Mouse (Mus musculus): Measurements from ENCODE around the gene Cdkl3. TPM values are rescaled to one million over a fixed set of nuclear protein-coding genes. Genes with fewer than 3 reads are reported as not detected.
"Not testable (repeated sequence)": the region's sequence is repeated elsewhere in the genome, so short reads cannot be mapped to it uniquely, and the experiment has no call there.

Cdkl3 gene
- polyA plus RNA-seq, 1 experiment from 2014 or later: 6.0 TPM

GRCm38 (mm10) chr11:52106037-52106436 lies 102.0 kb downstream of the Cdkl3 start:
- H3K27ac ChIP-seq: no peak overlapping the region
- no peaks in the 10 kb centered on the region for H3K9me3 ChIP-seq
- peaks cover 18% of the 10 kb centered on the region for H3K4me1 ChIP-seq
- H3K36me3 ChIP-seq: no peaks in the 10 kb centered on the region
- H3K27me3 ChIP-seq (replicated peaks): no peaks in the 10 kb centered on the region
- no peak overlapping the region for H3K4me3 ChIP-seq (replicated peaks)
- ATAC-seq (ENCODE audit: insufficient read depth, low FRiP score, low read depth): no peak
- 83% methylated on average over 2 of the region's 2 CpGs for WGBS
- H3K4me2 ChIP-seq: no peak overlapping the region
- no peak overlapping the region for H3K9ac ChIP-seq

GRCm38 (mm10) chr11:52106438-52106837 lies 102.4 kb downstream of the Cdkl3 start:
- no peak for ATAC-seq (ENCODE audit: insufficient read depth, low FRiP score, low read depth)
- Histone ChIP-seq H3K9me3 (no peaks in the 10 kb centered on the region), H3K4me3 (replicated peaks) (no peak overlapping the region), H3K9ac (no peak overlapping the region), H3K27me3 (replicated peaks) (no peaks in the 10 kb centered on the region), H3K27ac (no peak overlapping the region), H3K4me2 (no peak overlapping the region), H3K4me1 (peaks cover 14% of the 10 kb centered on the region), H3K36me3 (no peaks in the 10 kb centered on the region)
- WGBS: 87% methylated on average over 1 of the region's 1 CpGs

- no peaks in the 10 kb centered on the region for H3K36me3 ChIP-seq
- H3K9me3 ChIP-seq: no peaks in the 10 kb centered on the region
- WGBS: 86% methylated on average over 5 of the region's 5 CpGs
- ATAC-seq (ENCODE audit: insufficient read depth, low FRiP score, low read depth): no peak
- H3K4me2 ChIP-seq: no peak overlapping the region
- H3K27ac ChIP-seq: no peak overlapping the region
- H3K4me1 ChIP-seq: peaks cover 8% of the 10 kb centered on the region; the same call in 1 of the 2 replicates
- H3K4me3 ChIP-seq (replicated peaks): no peak overlapping the region
- H3K27me3 ChIP-seq (replicated peaks): no peaks in the 10 kb centered on the region
- H3K9ac ChIP-seq: no peak overlapping the region
Observed at GRCm38 (mm10) chr11:52108796-52109195, 104.8 kb downstream of the Cdkl3 start.

- Histone ChIP-seq H3K27ac (no peak overlapping the region), H3K27me3 (replicated peaks) (no peaks in the 10 kb centered on the region), H3K4me3 (replicated peaks) (no peak overlapping the region), H3K36me3 (peaks cover 4% of the 10 kb centered on the region; the same call in 1 of the 2 replicates), H3K9me3 (no peaks in the 10 kb centered on the region), H3K9ac (no peak overlapping the region), H3K4me1 (peaks cover 5% of the 10 kb centered on the region; the same call in 1 of the 2 replicates), H3K4me2 (no peak overlapping the region)
- 69% methylated on average over 1 of the region's 1 CpGs for WGBS
- ATAC-seq (ENCODE audit: insufficient read depth, low FRiP score, low read depth): no peak
Observed at GRCm38 (mm10) chr11:52109421-52109820, 105.4 kb downstream of the Cdkl3 start.

- WGBS: 88% methylated on average over 3 of the region's 3 CpGs
- Histone ChIP-seq H3K9ac (no peak overlapping the region), H3K4me1 (no peaks in the 10 kb centered on the region), H3K36me3 (peaks cover 49% of the 10 kb centered on the region), H3K4me2 (no peak overlapping the region), H3K27me3 (replicated peaks) (no peaks in the 10 kb centered on the region), H3K9me3 (no peaks in the 10 kb centered on the region), H3K27ac (no peak overlapping the region), H3K4me3 (replicated peaks) (no peak overlapping the region)
- ATAC-seq (ENCODE audit: insufficient read depth, low FRiP score, low read depth): no peak; the same call in 1 of the 2 replicates
Observed at GRCm38 (mm10) chr11:52115479-52115878, 111.5 kb downstream of the Cdkl3 start.

- H3K9me3 ChIP-seq; H3K4me1 ChIP-seq; H3K27me3 ChIP-seq (replicated peaks); H3K9ac ChIP-seq; H3K27ac ChIP-seq; H3K4me2 ChIP-seq; ATAC-seq (ENCODE audit: insufficient read depth, low FRiP score, low read depth); H3K4me3 ChIP-seq (replicated peaks): not testable (repeated sequence)
- peaks cover 52% of the 10 kb centered on the region for H3K36me3 ChIP-seq
- WGBS: 87% methylated on average over 6 of the region's 6 CpGs
Observed at GRCm38 (mm10) chr11:52116117-52116516, 112.1 kb downstream of the Cdkl3 start.

GRCm38 (mm10) chr11:52117156-52117555 lies 113.1 kb downstream of the Cdkl3 start:
- no peaks in the 10 kb centered on the region for H3K4me1 ChIP-seq
- H3K27me3 ChIP-seq (replicated peaks): no peaks in the 10 kb centered on the region
- peaks cover 59% of the 10 kb centered on the region for H3K36me3 ChIP-seq
- H3K9me3 ChIP-seq: no peaks in the 10 kb centered on the region
- H3K4me2 ChIP-seq: no peak overlapping the region
- H3K9ac ChIP-seq: no peak overlapping the region
- H3K4me3 ChIP-seq (replicated peaks): no peak overlapping the region
- WGBS: 95% methylated on average over 7 of the region's 7 CpGs
- no peak overlapping the region for H3K27ac ChIP-seq
- no peak for ATAC-seq (ENCODE audit: insufficient read depth, low FRiP score, low read depth)

GRCm38 (mm10) chr11:52120415-52120814 lies 116.4 kb downstream of the Cdkl3 start:
- H3K4me3 ChIP-seq (replicated peaks); H3K9ac ChIP-seq; H3K27me3 ChIP-seq (replicated peaks); H3K4me2 ChIP-seq; ATAC-seq (ENCODE audit: insufficient read depth, low FRiP score, low read depth); H3K9me3 ChIP-seq; H3K4me1 ChIP-seq; H3K27ac ChIP-seq: not testable (repeated sequence)
- H3K36me3 ChIP-seq: peaks cover 67% of the 10 kb centered on the region

- ATAC-seq (ENCODE audit: insufficient read depth, low FRiP score, low read depth): no peak
- Histone ChIP-seq H3K9ac (no peak overlapping the region), H3K36me3 (peaks cover 65% of the 10 kb centered on the region), H3K27me3 (replicated peaks) (no peaks in the 10 kb centered on the region), H3K27ac (no peak overlapping the region), H3K4me3 (replicated peaks) (no peak overlapping the region), H3K9me3 (no peaks in the 10 kb centered on the region), H3K4me1 (no peaks in the 10 kb centered on the region), H3K4me2 (no peak overlapping the region)
- WGBS: 85% methylated on average over 6 of the region's 6 CpGs
Observed at GRCm38 (mm10) chr11:52122045-52122444, 118.0 kb downstream of the Cdkl3 start.

GRCm38 (mm10) chr11:52124468-52124867 lies 120.4 kb downstream of the Cdkl3 start:
- Histone ChIP-seq H3K27me3 (replicated peaks) (no peaks in the 10 kb centered on the region), H3K9ac (no peak overlapping the region), H3K4me1 (no peaks in the 10 kb centered on the region), H3K27ac (no peak overlapping the region), H3K4me3 (replicated peaks) (no peak overlapping the region), H3K4me2 (no peak overlapping the region), H3K9me3 (no peaks in the 10 kb centered on the region), H3K36me3 (peaks cover 45% of the 10 kb centered on the region)
- no peak for ATAC-seq (ENCODE audit: insufficient read depth, low FRiP score, low read depth)
- 87% methylated on average over 4 of the region's 4 CpGs for WGBS

- Histone ChIP-seq H3K27ac (no peak overlapping the region), H3K36me3 (peaks cover 25% of the 10 kb centered on the region), H3K9me3 (no peaks in the 10 kb centered on the region), H3K4me1 (no peaks in the 10 kb centered on the region), H3K27me3 (replicated peaks) (no peaks in the 10 kb centered on the region), H3K4me2 (no peak overlapping the region), H3K4me3 (replicated peaks) (no peak overlapping the region), H3K9ac (no peak overlapping the region)
- WGBS: 59% methylated on average over 3 of the region's 3 CpGs
- ATAC-seq (ENCODE audit: insufficient read depth, low FRiP score, low read depth): no peak
Observed at GRCm38 (mm10) chr11:52127169-52127568, 123.1 kb downstream of the Cdkl3 start.

- Histone ChIP-seq H3K4me3 (replicated peaks) (no peak overlapping the region), H3K36me3 (peaks cover 21% of the 10 kb centered on the region), H3K4me2 (no peak overlapping the region), H3K9ac (no peak overlapping the region), H3K27me3 (replicated peaks) (no peaks in the 10 kb centered on the region), H3K4me1 (no peaks in the 10 kb centered on the region), H3K9me3 (no peaks in the 10 kb centered on the region), H3K27ac (no peak overlapping the region)
- 72% methylated on average over 5 of the region's 5 CpGs for WGBS
- ATAC-seq (ENCODE audit: insufficient read depth, low FRiP score, low read depth): no peak
Observed at GRCm38 (mm10) chr11:52127760-52128159, 123.7 kb downstream of the Cdkl3 start.

Measured in stomach, embryonic 15.5 days (tissue).